Mouse (Mus musculus) forelimb bud, embryonic 11.5 days (tissue): ENCODE data around the gene Fam83f.

ENCODE experiments used
- DNase-seq: peaks from one replicate; pipeline ENCODE4 v3.0.0-alpha.2; 2012; ENCODE audit warnings: low read depth, low spot score

Gene Fam83f

GRCm38 (mm10) chr15:80671295-80672252, at the start of gene Fam83f:
Gene Fam83f (plus strand): TSS chr15:80671847.
- DNase-seq = no peak

GRCm38 (mm10) chr15:80623171-80623837, 48.3 kb upstream of the Fam83f start:
- no peak for DNase-seq

GRCm38 (mm10) chr15:80626472-80626871, 45.2 kb upstream of the Fam83f start:
- DNase-seq = no peak

- no peak for DNase-seq
These were observed 41.5 kb upstream of the Fam83f start for GRCm38 (mm10) chr15:80630147-80630546.

GRCm38 (mm10) chr15:80630711-80631110, 40.9 kb upstream of the Fam83f start:
- DNase-seq = no peak

GRCm38 (mm10) chr15:80631311-80631710, 40.3 kb upstream of the Fam83f start:
- DNase-seq = no peak

- DNase-seq = no peak
These were observed 39.3 kb upstream of the Fam83f start for GRCm38 (mm10) chr15:80632280-80632893.

- peak; percentile 28 for DNase-seq
These were observed 37.1 kb upstream of the Fam83f start for GRCm38 (mm10) chr15:80634391-80635193.

- DNase-seq = no peak
These were observed 34.8 kb upstream of the Fam83f start for GRCm38 (mm10) chr15:80636757-80637372.

- DNase-seq = no peak
These were observed 32.5 kb upstream of the Fam83f start for GRCm38 (mm10) chr15:80639071-80639702.

- no peak for DNase-seq
These were observed 31.8 kb upstream of the Fam83f start for GRCm38 (mm10) chr15:80639874-80640273.

- no peak for DNase-seq
These were observed 29.8 kb upstream of the Fam83f start for GRCm38 (mm10) chr15:80641702-80642435.

- no peak for DNase-seq
These were observed 26.4 kb upstream of the Fam83f start for GRCm38 (mm10) chr15:80645006-80645797.

GRCm38 (mm10) chr15:80648977-80649606, 22.6 kb upstream of the Fam83f start:
- DNase-seq = peak; percentile 5

GRCm38 (mm10) chr15:80650412-80650811, 21.2 kb upstream of the Fam83f start:
- no peak for DNase-seq

- no peak for DNase-seq
These were observed 17.8 kb upstream of the Fam83f start for GRCm38 (mm10) chr15:80653865-80654264.

- no peak for DNase-seq
These were observed 12.7 kb upstream of the Fam83f start for GRCm38 (mm10) chr15:80658815-80659471.

GRCm38 (mm10) chr15:80660963-80661362, 10.7 kb upstream of the Fam83f start:
- no peak for DNase-seq
